Mouse (Mus musculus) heart, postnatal 36 days (tissue): ENCODE measurements around the gene Dsp. TPM values are rescaled to one million over a fixed set of nuclear protein-coding genes. Genes with fewer than 3 reads are reported as not detected.
A peak's percentile ranks its signal among the peaks of the same experiment; 100 is the strongest.

ENCODE experiments used
- DNase-seq, 2 experiments: peaks; one replicate each; pipeline ENCODE4 v3.0.0; 2021 to 2022
- intact Hi-C: fragments of 180-260 bp; cut with DNase I; formaldehyde crosslinking; loops from one replicate; pipeline ENCODE4 v1.15.1; 2025
- total RNA-seq, 2 experiments: library from RNA; stranded (reverse); gene quantifications; 2 replicates each; pipeline ENCODE4 v1.2.3; 2021

Dsp gene
- 100 to 1,000 TPM; 529 TPM for total RNA-seq

DNA sequence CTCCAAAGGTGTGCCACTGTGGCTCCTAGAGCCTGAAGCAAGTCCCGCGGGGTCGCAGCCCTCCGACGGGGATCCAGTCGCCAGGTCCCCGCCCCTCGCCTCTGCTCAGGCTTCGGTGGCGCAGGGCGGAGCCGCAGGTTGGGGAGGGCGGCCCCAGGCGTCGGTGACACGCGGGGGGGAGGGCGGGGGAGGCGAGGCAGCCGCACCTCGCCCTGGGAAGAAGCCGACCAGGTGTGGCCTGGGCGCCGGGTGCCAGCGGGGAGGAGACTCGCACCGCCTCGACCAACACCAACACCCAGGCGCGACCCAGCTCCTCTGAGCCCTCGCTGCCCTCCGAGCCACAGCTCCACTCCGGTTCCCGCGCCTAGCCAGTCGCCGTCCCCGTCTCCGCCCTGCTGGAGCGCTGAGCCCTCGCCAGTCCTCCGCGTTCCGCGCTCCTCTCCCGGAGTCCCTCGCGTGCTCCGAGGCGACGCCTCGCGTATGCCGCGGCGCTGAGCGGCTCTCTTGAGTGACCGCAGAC lies at the start of gene Dsp:
TSS of gene Dsp (plus strand) at position 226 of the 520 bp plus-strand sequence.
- peak; percentile 59 to 67 for DNase-seq
- intact Hi-C loops = loop anchor here (2.0 to 5.0 kb wide), 2 partner anchors 14 to 79 kb away; no protein-coding TSS in a partner anchor

DNA sequence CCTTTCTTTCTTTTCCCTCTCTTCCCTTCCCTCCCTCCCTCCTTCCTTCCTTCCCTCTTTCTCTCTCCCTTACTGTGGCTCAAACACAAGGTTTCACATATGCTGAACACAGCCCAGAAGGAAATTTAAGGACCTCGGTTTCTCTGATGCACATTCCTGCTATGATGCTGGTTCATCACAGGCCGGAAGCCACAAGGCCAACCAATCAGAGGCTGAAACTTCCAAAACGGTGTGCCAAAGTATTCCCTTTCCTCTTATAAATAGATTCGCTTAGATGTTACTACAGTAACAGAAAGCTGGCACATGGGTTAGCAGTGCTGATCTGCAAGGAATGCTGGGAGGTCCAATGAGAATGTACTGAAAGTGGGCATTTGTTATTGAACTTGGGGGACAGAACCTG lies 47.7 kb upstream of the Dsp start:
- intact Hi-C loops = no loop called here
- DNase-seq = no peak

DNA sequence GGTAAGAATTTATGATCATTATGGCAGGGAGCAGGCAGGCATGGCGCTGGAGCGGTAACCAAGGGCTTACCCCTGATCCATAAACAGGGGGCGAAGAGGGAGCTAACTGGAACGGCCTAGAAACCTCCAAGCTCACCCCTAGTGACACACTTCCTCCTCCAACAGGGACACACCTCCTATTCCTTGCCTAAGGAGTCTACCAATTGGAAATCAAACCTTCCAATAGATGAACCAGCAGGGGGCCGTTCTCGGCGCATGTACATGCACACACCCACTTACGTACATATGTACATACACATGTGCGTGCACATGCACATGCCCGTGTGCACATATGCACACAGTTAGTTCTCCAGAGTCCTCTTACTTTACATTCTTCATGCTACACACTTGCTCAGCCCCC lies 46.6 kb upstream of the Dsp start:
- intact Hi-C loops = no loop called here

GRCm38 (mm10) chr13:38109081-38109480 lies 42.0 kb upstream of the Dsp start:
- DNase-seq = no peak
- intact Hi-C loops = no loop called here

More for the DNA sequence above, 46.6 kb upstream of the Dsp start:
- no peak for DNase-seq

DNA sequence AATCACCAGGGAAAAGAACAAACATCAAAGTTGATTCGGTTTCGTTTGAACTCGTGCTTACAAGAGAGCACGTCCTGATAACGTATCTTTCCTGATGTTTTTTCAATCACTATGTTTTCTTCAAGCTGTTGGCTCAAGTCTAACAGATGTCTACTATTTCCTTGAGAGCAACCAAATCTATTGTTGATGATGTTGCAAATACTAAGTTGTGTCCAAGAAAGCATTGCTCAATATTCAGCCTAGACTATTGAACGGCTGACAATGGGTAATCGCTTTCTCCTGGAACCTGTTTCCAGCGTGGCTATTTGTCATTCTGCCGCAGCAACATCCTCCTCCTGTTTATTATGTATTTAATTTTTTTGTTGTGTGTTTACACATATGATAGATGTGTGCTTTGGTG lies 28.8 kb upstream of the Dsp start:
- intact Hi-C loops = no loop called here
- DNase-seq = no peak

- no peak for DNase-seq
- intact Hi-C loops = no loop called here
These were observed 27.4 kb upstream of the Dsp start for GRCm38 (mm10) chr13:38123666-38124065.

- DNase-seq = no peak
- intact Hi-C loops = no loop called here
These were observed 23.4 kb upstream of the Dsp start for GRCm38 (mm10) chr13:38127683-38128082.

GRCm38 (mm10) chr13:38128246-38128645 lies 22.8 kb upstream of the Dsp start:
- no peak for DNase-seq
- intact Hi-C loops = no loop called here

DNA sequence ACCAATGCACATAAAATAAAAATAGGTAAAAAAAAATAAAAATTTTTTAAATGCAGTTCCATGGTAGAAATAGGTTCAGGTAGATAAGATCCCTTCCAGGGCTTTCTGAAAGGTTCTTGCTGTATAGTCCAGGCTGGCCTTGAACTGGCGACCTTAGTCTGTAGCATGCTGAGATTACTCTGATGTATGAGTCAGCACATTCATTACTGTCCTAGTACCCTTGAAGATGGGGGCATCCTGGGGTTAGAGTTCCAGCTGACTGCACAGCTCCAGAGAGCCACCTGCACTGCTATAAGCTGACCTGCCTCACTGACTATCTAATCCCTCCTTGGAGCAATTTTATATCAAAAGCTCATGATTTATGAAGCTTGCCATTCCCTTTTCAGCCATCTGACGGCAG lies 21.6 kb upstream of the Dsp start:
- no peak for DNase-seq
- intact Hi-C loops = no loop called here

GRCm38 (mm10) chr13:38130116-38130515 lies 21.0 kb upstream of the Dsp start:
- DNase-seq = no peak
- intact Hi-C loops = no loop called here

GRCm38 (mm10) chr13:38133016-38133528 lies 18.0 kb upstream of the Dsp start:
- intact Hi-C loops = no loop called here
- no peak for DNase-seq

GRCm38 (mm10) chr13:38140521-38140920 lies 10.6 kb upstream of the Dsp start:
- intact Hi-C loops = no loop called here
- DNase-seq = no peak

GRCm38 (mm10) chr13:38144962-38145713 lies 6.0 kb upstream of the Dsp start:
- intact Hi-C loops = no loop called here
- DNase-seq = no peak

DNA sequence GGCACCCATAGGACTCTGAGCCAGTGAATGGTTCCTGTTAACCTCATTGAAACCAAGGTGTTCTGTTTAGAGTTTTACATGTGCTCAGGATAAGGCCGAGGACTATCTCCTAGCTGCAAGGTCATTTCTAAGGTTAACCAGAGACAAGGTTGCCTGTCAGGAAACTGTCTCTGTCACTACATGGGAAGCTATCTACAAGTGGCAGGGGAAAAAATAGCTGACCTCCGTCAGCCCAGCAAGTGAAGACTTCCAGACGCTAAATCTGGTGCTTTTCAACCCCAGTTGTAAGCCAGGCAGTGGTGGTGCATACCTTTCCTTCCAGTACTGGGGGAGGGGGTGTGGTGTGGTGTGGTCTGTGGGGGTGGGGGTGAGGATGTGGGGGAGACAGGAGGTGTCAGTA lies 2.7 kb upstream of the Dsp start:
- intact Hi-C loops = loop anchor here (1.0 kb wide), 1 partner anchor 22 kb away; no protein-coding TSS in a partner anchor

GRCm38 (mm10) chr13:38151671-38152428 lies 756 bp downstream of the Dsp start:
- intact Hi-C loops = loop anchor here (2.0 to 5.0 kb wide), 2 partner anchors 13 to 80 kb away; no protein-coding TSS in a partner anchor

More for the DNA sequence above, 2.7 kb upstream of the Dsp start:
- DNase-seq = no peak

DNA sequence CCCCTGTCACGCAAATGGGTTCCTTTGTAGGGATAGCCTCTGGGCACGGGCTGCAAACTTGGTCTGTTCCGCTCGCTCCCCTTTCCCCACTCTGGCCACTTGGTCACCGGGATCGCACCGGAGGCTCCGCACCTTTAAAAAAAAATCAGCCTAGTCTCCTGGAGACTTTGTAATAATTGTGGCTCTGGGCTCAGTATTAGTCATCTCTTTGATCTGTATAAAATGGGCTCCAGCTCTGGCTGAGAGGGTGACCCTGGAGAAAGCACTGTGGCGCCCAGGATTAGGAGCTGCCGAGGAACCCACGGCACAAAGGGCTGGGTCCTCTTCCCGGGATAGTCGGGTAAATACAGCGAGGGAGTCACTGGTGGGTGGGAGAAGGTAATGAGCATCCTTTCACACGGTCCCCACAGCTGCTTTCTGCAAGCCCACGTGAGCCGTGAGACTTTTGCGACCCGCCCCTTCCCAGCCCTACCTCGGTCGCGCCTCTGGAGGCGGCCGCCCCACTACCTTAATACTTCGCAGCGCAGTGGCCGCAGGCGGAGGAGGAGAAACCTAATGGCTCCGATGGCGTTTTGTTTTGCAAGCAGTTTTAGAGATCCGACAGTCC lies 1.4 kb downstream of the Dsp start:
- peak; percentile 21 to 29 for DNase-seq
- intact Hi-C loops = loop anchor here (5.0 kb wide), 1 partner anchor 80 kb away; no protein-coding TSS in a partner anchor

More at GRCm38 (mm10) chr13:38151671-38152428, 756 bp downstream of the Dsp start:
- peak in 1 of 2 experiments; percentile 31 for DNase-seq

- intact Hi-C loops = no loop called here
- DNase-seq = no peak
These were observed 4.4 kb downstream of the Dsp start for GRCm38 (mm10) chr13:38155523-38155922.

DNA sequence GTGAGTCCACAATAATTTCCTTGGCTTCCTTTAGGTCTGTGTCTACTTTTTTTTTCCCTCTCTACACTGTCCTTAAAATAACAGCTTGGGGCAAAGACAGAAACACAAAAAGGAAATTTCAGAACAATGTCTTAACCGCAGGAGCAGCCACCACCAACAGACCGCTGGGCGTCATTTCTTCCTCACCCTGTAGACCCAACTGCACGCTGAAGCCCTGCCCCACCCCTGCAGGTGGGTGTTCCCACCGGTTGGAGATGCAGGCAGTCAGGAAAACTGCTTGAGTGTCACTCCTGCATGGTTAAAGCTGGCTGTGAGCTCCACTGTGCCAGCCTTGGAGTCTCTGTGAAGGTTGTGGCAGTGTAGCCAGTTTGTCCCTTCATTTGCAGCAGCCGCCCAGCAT lies 6.5 kb downstream of the Dsp start:
- no peak for DNase-seq
- intact Hi-C loops = no loop called here

DNA sequence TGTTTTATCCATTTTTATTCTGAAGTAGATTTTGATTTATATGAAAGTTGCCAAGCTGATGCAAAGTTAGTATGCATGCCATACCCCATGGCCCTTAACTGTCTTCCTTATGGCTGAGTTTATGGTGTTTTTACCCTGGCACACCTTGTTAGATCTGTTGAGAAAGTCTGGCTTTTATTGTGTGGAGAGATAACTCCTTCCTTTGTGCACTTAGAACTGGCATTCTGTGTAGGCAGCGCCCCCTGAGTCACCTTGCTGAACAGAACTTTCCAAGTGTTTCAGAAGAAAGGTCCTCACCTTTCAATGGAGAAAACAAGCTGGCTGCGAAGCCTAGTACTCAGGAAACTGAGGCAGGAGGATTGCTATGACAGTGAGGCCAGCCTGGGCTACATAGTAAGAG lies 10.9 kb downstream of the Dsp start:
- intact Hi-C loops = no loop called here
- no peak for DNase-seq

- DNase-seq = peak; percentile 65 to 68
- intact Hi-C loops = no loop called here
These were observed 11.6 kb downstream of the Dsp start for GRCm38 (mm10) chr13:38162668-38163067.

DNA sequence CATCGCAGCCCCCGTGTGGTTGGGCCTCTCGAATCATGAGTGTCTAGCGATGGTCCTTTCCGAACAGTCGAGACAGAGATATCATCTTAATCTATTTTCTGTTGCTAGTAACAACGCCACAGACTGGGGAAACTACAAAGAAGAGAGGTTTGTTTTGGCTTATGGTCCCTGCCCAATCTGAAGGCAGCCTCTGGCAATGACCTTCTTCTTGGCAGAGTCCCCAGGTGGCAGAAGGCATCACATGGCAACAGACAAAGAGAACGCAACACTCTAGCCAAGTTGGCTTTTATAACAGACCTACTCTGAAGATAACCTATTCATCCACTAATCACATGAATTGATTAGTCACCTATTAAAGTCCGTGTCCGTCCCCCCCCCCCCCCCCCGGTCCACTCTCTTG lies 13.8 kb downstream of the Dsp start:
- intact Hi-C loops = loop anchor here (2.0 kb wide), 1 partner anchor 14 kb away; the partner anchor contains the start of gene Dsp
- DNase-seq = peak; percentile 39 to 61
